Mouse (Mus musculus) neural tube, embryonic 12.5 days (tissue): ENCODE measurements around the gene Kat6b. TPM values are rescaled to one million over a fixed set of nuclear protein-coding genes. Genes with fewer than 3 reads are reported as not detected.

Experiments used
- ATAC-seq: fragments of 200-750 bp; cut with Nextera tagmentation; 2 replicates; pipeline ENCODE4 v1.8.0; 2017; ENCODE audit warnings: low read depth, mild to moderate bottlenecking, moderate TSS enrichment, moderate library complexity; ENCODE audit not compliant: low FRiP score
- H3K27ac ChIP-seq: fragments of 300-500 bp; sonication (generic); 2 replicates; pipeline ENCODE4 v1.5.1; 2016
- H3K27me3 ChIP-seq: fragments of 300-500 bp; sonication (generic); replicated peaks from 2 replicates; pipeline ENCODE4 v1.6.1; 2016; ENCODE audit warnings: mild to moderate bottlenecking
- H3K36me3 ChIP-seq: fragments of 300-500 bp; sonication (generic); 2 replicates; pipeline ENCODE4 v1.6.1; 2016; ENCODE audit warnings: mild to moderate bottlenecking
- H3K4me1 ChIP-seq: fragments of 300-500 bp; sonication (generic); 2 replicates; pipeline ENCODE4 v1.6.1; 2016
- H3K4me2 ChIP-seq: fragments of 300-500 bp; sonication (generic); replicated peaks from 2 replicates; pipeline ENCODE4 v1.6.1; 2016; ENCODE audit warnings: mild to moderate bottlenecking
- H3K4me3 ChIP-seq: fragments of 300-500 bp; sonication (generic); 2 replicates; pipeline ENCODE4 v1.5.1; 2016
- H3K9ac ChIP-seq: fragments of 300-500 bp; sonication (generic); 2 replicates; pipeline ENCODE4 v1.6.1; 2016; ENCODE audit warnings: mild to moderate bottlenecking
- H3K9me3 ChIP-seq: fragments of 300-500 bp; sonication (generic); 2 replicates; pipeline ENCODE4 v1.6.1; 2016; ENCODE audit warnings: mild to moderate bottlenecking
- WGBS: fragments of 180-500 bp; shearing (Covaris S2); methylation state at CpG from one replicate; pipeline ENCODE4 v1.1.7; 2016; 5-methylcytosine and 5-hydroxymethylcytosine counted together
- polyA plus RNA-seq: library from polyadenylated mRNA; unstranded; fragments of >200 nt; fragmentation: Nextera tagmentation; extraction: Ambion mirVana; gene quantifications from 2 replicates; pipeline ENCODE4 v1.2.1, GENCODE M21; 2016

Kat6b gene
- polyA plus RNA-seq, 1 experiment from 2014 or later, result 20.0 TPM

- Histone ChIP-seq H3K4me2 (no peak overlapping the region), H3K9me3 (no peaks in the 10 kb centered on the region), H3K9ac (no peak overlapping the region), H3K27ac (no peak overlapping the region), H3K4me3 (no peak overlapping the region), H3K36me3 (0 out of 2 replicates have a peak, but pooled peaks cover 2% of the 10 kb centered on the region), H3K4me1 (no peaks in the 10 kb centered on the region), H3K27me3 (no peaks in the 10 kb centered on the region)
- no peak for ATAC-seq
- WGBS, result 89% methylated on average over 8 of the region's 8 CpGs
Observed at GRCm38 (mm10) chr14:21592985-21593750, 111.9 kb downstream of the Kat6b start.

GRCm38 (mm10) chr14:21599446-21600173 is 118.4 kb downstream of the Kat6b start:
- Histone ChIP-seq H3K9ac (no peak overlapping the region), H3K4me3 (no peak overlapping the region), H3K9me3 (no peaks in the 10 kb centered on the region), H3K27ac (peak overlapping the region; percentile 32; the same call in 1 of the 2 replicates), H3K4me2 (peak overlapping the region; percentile 16; the same call in 1 of the 2 replicates), H3K27me3 (no peaks in the 10 kb centered on the region), H3K36me3 (no peaks in the 10 kb centered on the region), H3K4me1 (peaks cover 17% of the 10 kb centered on the region)
- 46% methylated on average over 9 of the region's 9 CpGs for WGBS
- ATAC-seq, result peak; percentile 37; the same call in 1 of the 2 replicates

- no peak for ATAC-seq
- 49% methylated on average over 5 of the region's 5 CpGs for WGBS
- Histone ChIP-seq H3K27ac (peak overlapping the region; percentile 32; the same call in 1 of the 2 replicates), H3K9ac (no peak overlapping the region), H3K4me1 (peaks cover 17% of the 10 kb centered on the region), H3K27me3 (no peaks in the 10 kb centered on the region), H3K36me3 (no peaks in the 10 kb centered on the region), H3K4me2 (peak overlapping the region; percentile 16; the same call in 1 of the 2 replicates), H3K9me3 (no peaks in the 10 kb centered on the region), H3K4me3 (no peak overlapping the region)
Observed at GRCm38 (mm10) chr14:21600174-21600566, 118.9 kb downstream of the Kat6b start.

- WGBS, result 68% methylated on average over 1 of the region's 1 CpGs
- H3K27me3 ChIP-seq, result no peaks in the 10 kb centered on the region
- H3K4me1 ChIP-seq, result peaks cover 17% of the 10 kb centered on the region
- no peaks in the 10 kb centered on the region for H3K36me3 ChIP-seq
- no peak overlapping the region for H3K9ac ChIP-seq
- ATAC-seq, result no peak
- H3K27ac ChIP-seq, result no peak overlapping the region; the same call in 1 of the 2 replicates
- H3K9me3 ChIP-seq, result no peaks in the 10 kb centered on the region
- peak overlapping the region; percentile 16; the same call in 1 of the 2 replicates for H3K4me2 ChIP-seq
- no peak overlapping the region for H3K4me3 ChIP-seq
Observed at GRCm38 (mm10) chr14:21600628-21601027, 119.4 kb downstream of the Kat6b start.

DNA sequence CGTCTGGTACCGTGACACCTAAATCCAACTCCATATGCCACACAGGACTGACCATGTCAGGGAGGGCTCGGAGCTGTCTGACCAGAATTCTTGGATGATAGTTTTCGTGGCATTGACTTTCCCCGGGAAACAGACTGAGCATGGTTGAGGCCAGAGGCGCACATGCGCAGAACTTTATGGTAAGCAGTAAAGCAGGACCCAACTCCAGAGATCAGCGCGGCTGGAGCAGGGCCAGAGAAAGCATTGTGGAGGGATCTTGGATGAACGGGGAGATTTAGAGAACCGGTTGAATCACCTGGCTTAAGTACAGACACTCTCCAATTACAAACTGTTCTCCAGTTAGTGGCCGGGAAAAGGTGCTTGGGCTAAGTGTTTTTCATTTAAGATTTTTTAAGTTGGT is 120.9 kb downstream of the Kat6b start:
- H3K36me3 ChIP-seq, result no peaks in the 10 kb centered on the region
- no peak overlapping the region for H3K4me2 ChIP-seq
- no peak overlapping the region for H3K4me3 ChIP-seq
- no peak for ATAC-seq
- no peaks in the 10 kb centered on the region for H3K27me3 ChIP-seq
- H3K27ac ChIP-seq, result no peak overlapping the region
- H3K9me3 ChIP-seq, result no peaks in the 10 kb centered on the region
- 87% methylated on average over 12 of the region's 12 CpGs for WGBS
- peaks cover 17% of the 10 kb centered on the region for H3K4me1 ChIP-seq
- H3K9ac ChIP-seq, result no peak overlapping the region

- H3K9me3 ChIP-seq, result no peaks in the 10 kb centered on the region
- no peaks in the 10 kb centered on the region for H3K36me3 ChIP-seq
- no peak overlapping the region for H3K9ac ChIP-seq
- H3K4me3 ChIP-seq, result no peak overlapping the region
- H3K27ac ChIP-seq, result no peak overlapping the region
- peaks cover 23% of the 10 kb centered on the region for H3K4me1 ChIP-seq
- ATAC-seq, result no peak
- 77% methylated on average over 4 of the region's 4 CpGs for WGBS
- no peaks in the 10 kb centered on the region for H3K27me3 ChIP-seq
- H3K4me2 ChIP-seq, result no peak overlapping the region
Observed at GRCm38 (mm10) chr14:21602937-21603336, 121.7 kb downstream of the Kat6b start.

DNA sequence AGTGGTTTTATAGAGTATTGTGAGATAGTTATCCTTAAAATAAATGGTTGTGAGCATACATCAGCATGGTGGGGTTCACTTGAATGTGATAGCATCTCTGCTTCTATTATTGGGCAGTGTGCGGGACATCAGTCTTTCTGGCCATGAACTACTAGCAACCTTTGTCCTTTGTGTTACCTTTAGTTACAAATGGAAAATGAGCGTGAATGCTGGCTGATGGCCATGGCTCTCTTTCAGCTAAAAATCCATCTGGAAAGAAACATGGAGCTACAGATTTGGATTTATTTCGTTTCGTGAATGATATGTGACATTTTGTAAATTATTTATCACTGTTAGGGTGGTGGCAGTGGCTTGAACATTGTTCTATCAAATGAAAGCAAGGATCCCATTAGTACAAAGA is 126.5 kb downstream of the Kat6b start:
- Histone ChIP-seq H3K4me1 (peaks cover 18% of the 10 kb centered on the region), H3K4me3 (no peak overlapping the region), H3K9me3 (no peaks in the 10 kb centered on the region), H3K27ac (no peak overlapping the region), H3K9ac (no peak overlapping the region), H3K36me3 (no peaks in the 10 kb centered on the region), H3K27me3 (no peaks in the 10 kb centered on the region), H3K4me2 (no peak overlapping the region)
- 36% methylated on average over 4 of the region's 4 CpGs for WGBS
- ATAC-seq, result no peak

DNA sequence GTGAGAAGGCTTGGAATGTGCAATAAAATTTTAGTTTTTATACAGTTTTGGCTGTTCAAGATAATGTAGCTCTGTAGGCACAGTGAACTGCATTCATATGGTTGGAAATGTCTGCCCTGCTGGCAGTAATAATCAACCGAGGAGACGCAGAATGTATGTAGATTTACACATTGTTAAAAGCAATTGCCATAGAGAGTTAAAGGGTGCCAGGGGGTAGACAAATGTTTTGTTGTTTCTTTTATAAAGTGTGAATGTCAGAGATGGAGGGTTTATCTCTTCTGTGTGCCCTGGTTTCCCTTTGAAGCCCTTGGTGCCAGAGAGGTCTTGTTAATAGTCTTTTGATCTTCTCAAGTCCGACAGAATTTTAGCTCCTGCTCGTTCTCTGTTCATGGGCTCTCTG is 127.7 kb downstream of the Kat6b start:
- Histone ChIP-seq H3K4me2 (no peak overlapping the region), H3K27me3 (no peaks in the 10 kb centered on the region), H3K36me3 (no peaks in the 10 kb centered on the region), H3K4me3 (no peak overlapping the region), H3K4me1 (peaks cover 18% of the 10 kb centered on the region), H3K9ac (no peak overlapping the region), H3K27ac (no peak overlapping the region), H3K9me3 (no peaks in the 10 kb centered on the region)
- 6% methylated on average over 4 of the region's 4 CpGs for WGBS
- no peak for ATAC-seq

DNA sequence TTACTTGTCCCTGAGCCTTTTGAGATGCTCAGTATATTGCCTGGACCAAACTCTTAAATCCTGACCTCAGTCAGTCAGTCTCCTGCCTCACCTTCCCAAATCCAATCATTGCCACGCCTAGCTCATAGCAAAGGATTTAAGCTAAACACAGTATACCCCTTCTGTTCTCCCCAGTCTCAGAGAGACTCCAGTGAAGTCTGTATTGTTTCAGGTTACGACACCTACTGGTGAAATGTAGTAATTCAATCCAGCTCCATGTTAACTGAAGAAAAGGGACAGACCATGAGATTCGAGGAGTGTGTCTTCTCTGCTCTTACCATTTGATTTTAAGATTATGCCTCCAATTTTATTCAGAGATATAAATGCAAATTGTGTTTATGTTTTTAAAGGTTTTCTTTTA is 129.0 kb downstream of the Kat6b start:
- Histone ChIP-seq H3K36me3 (no peaks in the 10 kb centered on the region), H3K27ac (no peak overlapping the region), H3K4me2 (no peak overlapping the region), H3K9ac (no peak overlapping the region), H3K4me1 (peaks cover 18% of the 10 kb centered on the region), H3K27me3 (no peaks in the 10 kb centered on the region), H3K4me3 (no peak overlapping the region), H3K9me3 (no peaks in the 10 kb centered on the region)
- WGBS, result 18% methylated on average over 3 of the region's 3 CpGs
- ATAC-seq, result no peak

GRCm38 (mm10) chr14:21613031-21613430 is 131.8 kb downstream of the Kat6b start:
- no peaks in the 10 kb centered on the region for H3K9me3 ChIP-seq
- no peak for ATAC-seq
- H3K4me1 ChIP-seq, result peaks cover 11% of the 10 kb centered on the region
- no peak overlapping the region for H3K4me2 ChIP-seq
- H3K9ac ChIP-seq, result no peak overlapping the region
- 86% methylated on average over 6 of the region's 6 CpGs for WGBS
- H3K27me3 ChIP-seq, result no peaks in the 10 kb centered on the region
- no peaks in the 10 kb centered on the region for H3K36me3 ChIP-seq
- no peak overlapping the region for H3K27ac ChIP-seq
- H3K4me3 ChIP-seq, result no peak overlapping the region

DNA sequence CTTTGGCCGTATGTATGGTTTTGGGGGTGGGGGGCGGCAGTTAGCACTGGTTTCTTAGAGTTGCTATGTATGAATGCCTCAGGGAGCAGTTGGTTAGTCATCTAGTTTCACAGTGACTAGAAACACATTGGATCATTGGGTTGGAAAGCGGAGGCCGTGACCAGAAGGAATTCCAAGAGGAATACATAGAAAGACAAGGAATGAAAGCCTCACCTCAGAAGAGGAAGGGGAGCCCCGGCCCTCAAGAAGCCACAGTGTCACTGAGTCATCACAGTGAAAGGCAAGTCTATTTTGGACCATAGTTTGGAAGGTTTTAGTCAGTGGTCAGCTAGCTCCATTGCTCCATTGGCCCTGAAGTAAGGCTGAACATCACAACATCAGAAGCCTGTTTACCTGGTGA is 132.9 kb downstream of the Kat6b start:
- H3K36me3 ChIP-seq, result no peaks in the 10 kb centered on the region; the same call in 1 of the 2 replicates
- no peak overlapping the region for H3K9ac ChIP-seq
- no peak overlapping the region for H3K4me2 ChIP-seq
- H3K4me1 ChIP-seq, result peaks cover 4% of the 10 kb centered on the region; the same call in 1 of the 2 replicates
- H3K9me3 ChIP-seq, result no peaks in the 10 kb centered on the region
- no peak for ATAC-seq
- no peak overlapping the region for H3K27ac ChIP-seq
- H3K27me3 ChIP-seq, result no peaks in the 10 kb centered on the region
- WGBS, result 95% methylated on average over 5 of the region's 5 CpGs
- H3K4me3 ChIP-seq, result no peak overlapping the region

DNA sequence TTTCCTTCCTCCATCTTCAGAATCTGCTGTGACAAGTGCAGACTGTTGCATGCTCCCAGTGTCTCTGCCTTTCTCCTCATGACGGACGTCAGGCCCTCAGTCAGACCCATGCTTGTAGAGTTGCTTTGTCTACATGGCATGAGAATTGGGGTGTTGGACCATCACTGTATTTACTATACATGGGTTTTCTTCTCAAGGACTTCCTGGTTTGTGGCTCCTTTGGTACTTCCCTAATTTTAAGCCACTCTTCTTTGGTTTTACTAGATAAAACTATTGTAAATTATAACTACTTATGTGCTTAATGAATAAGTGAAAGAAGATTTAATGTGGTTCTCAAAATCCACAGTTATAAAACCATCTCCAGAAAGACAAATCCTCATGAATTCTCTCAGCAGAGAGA is 134.6 kb downstream of the Kat6b start:
- no peaks in the 10 kb centered on the region for H3K4me1 ChIP-seq
- no peaks in the 10 kb centered on the region for H3K27me3 ChIP-seq
- 85% methylated on average over 2 of the region's 2 CpGs for WGBS
- H3K36me3 ChIP-seq, result peaks cover 2% of the 10 kb centered on the region
- ATAC-seq, result no peak
- no peak overlapping the region for H3K4me2 ChIP-seq
- H3K4me3 ChIP-seq, result no peak overlapping the region
- no peaks in the 10 kb centered on the region for H3K9me3 ChIP-seq
- H3K9ac ChIP-seq, result no peak overlapping the region
- no peak overlapping the region for H3K27ac ChIP-seq
